Comparison of ENCODE assay signal across 8 mouse cellular contexts in genomic region chr11:88356598-88357290, GRCm38 (mm10).
DNase-seq lines count a peak whose midpoint lies in the region; ATAC-seq and TF ChIP-seq lines count a peak whose summit lies in the region.

No protein-coding gene starts in this region.

- dilution Hi-C loops in CH12.LX (cut with MboI; ENCODE audit: extremely low pct_ligation_motif_present, extremely low pct_unique_long_range_greater_than_20kb, low sequenced_read_pairs) = no loop called here

- WGBS in forebrain, embryonic 13.5 days = 18% methylated on average over 8 of the region's 8 CpGs
- 44% methylated on average over 8 of the region's 8 CpGs for WGBS in lung, adult 2 months

- TF ChIP-seq POLR2A in CH12.LX (IDR thresholded peaks at IDR 0.05; ENCODE audit: low read depth, low read length) = no peak
- TF ChIP-seq POLR2A in lung, adult 2 months (IDR thresholded peaks at IDR 0.05; ENCODE audit: borderline replicate concordance, extremely low read depth, low read depth, low read length) = no peak

- peaks cover 0 to 14% of the 10 kb centered on the region in 2 experiments; a peak in 2 of 4 replicates for H3K4me1 ChIP-seq in CH12.LX (ENCODE audit: control insufficient read depth in 1 of 2, insufficient read depth in 2 of 2)
- peaks cover 54% of the 10 kb centered on the region for H3K4me1 ChIP-seq in forebrain, embryonic 13.5 days
- peaks cover 8% of the 10 kb centered on the region; the same call in 1 of the 2 replicates for H3K4me1 ChIP-seq in lung, adult 2 months (ENCODE audit: control insufficient read depth, insufficient read depth, low read length)

- no peak overlapping the region for H3K4me3 ChIP-seq in CH12.LX (replicated peaks in 1 of 3; ENCODE audit: low read depth in 2 of 3, low read length in 2 of 3, poor library complexity in 1 of 3)
- no peak overlapping the region for H3K4me3 ChIP-seq in forebrain, embryonic 13.5 days
- no peak overlapping the region for H3K4me3 ChIP-seq in lung, adult 2 months (replicated peaks; ENCODE audit: extremely low read depth, low read depth, low read length)

- H3K27me3 ChIP-seq in CH12.LX (replicated peaks) = no peaks in the 10 kb centered on the region
- H3K27me3 ChIP-seq in forebrain, embryonic 13.5 days = no peaks in the 10 kb centered on the region

- in situ Hi-C loops in CH12.LX (cut with MboI; ENCODE audit: low pct_ligation_motif_present, low pct_unique_long_range_greater_than_20kb, low sequenced_read_pairs) = no loop called here

- no peak for TF ChIP-seq CTCF in CH12.LX (conservative IDR thresholded peaks at IDR 0.05 in 1 of 2, IDR thresholded peaks at IDR 0.05 in 1 of 2; ENCODE audit: low read depth in 2 of 2, low read length in 2 of 2)
- TF ChIP-seq CTCF in lung, adult 2 months (IDR thresholded peaks at IDR 0.05; ENCODE audit: insufficient read depth, low read length) = no peak

- H3K79me2 ChIP-seq in CH12.LX (replicated peaks; ENCODE audit: control insufficient read depth, extremely low read depth, insufficient read depth, poor library complexity, severe bottlenecking) = no peaks in the 10 kb centered on the region

- peak; percentile 98 for ATAC-seq in forebrain, embryonic 13.5 days

- H3K36me3 ChIP-seq in CH12.LX (replicated peaks in 1 of 2; ENCODE audit: control insufficient read depth in 1 of 2, insufficient read depth in 1 of 2, low read length in 1 of 2) = peaks cover 26 to 91% of the 10 kb centered on the region in 2 experiments
- H3K36me3 ChIP-seq in forebrain, embryonic 13.5 days (ENCODE audit: poor library complexity, severe bottlenecking) = peaks cover 35% of the 10 kb centered on the region

- TF ChIP-seq RAD21 in CH12.LX (IDR thresholded peaks at IDR 0.05; ENCODE audit: low read depth, low read length) = no peak

- H3K9me3 ChIP-seq in CH12.LX (replicated peaks; ENCODE audit: low read length) = no peaks in the 10 kb centered on the region
- H3K9me3 ChIP-seq in forebrain, embryonic 13.5 days (replicated peaks) = no peaks in the 10 kb centered on the region

- DNase-seq in CH12.LX (ENCODE audit: extremely low read depth) = peak; percentile 39
- peak; percentile 35 to 38 for DNase-seq in adrenal gland, postnatal 4 days (ENCODE audit: low spot score in 2 of 2)
- peak; percentile 75 for DNase-seq in heart, postnatal 4 days
- DNase-seq in layer of hippocampus, postnatal 10 days (ENCODE audit: low spot score in 2 of 2) = peak; percentile 80 to 85
- peak; percentile 42 for DNase-seq in lung, adult 2 months
- peak; percentile 74 for DNase-seq in retina, embryonic 14.5 days (ENCODE audit: low spot score)
- DNase-seq in spleen, postnatal 10 days (ENCODE audit: low spot score in 2 of 2) = no peak

- no peak overlapping the region for H3K27ac ChIP-seq in CH12.LX (ENCODE audit: insufficient read depth, low read depth)
- H3K27ac ChIP-seq in forebrain, embryonic 13.5 days = peak overlapping the region; percentile 94

- TF ChIP-seq EP300 in CH12.LX (IDR thresholded peaks at IDR 0.05; ENCODE audit: low read length) = no peak

- H3K4me2 ChIP-seq in CH12.LX (ENCODE audit: insufficient read depth, low read depth, poor library complexity, severe bottlenecking) = no peak overlapping the region
- H3K4me2 ChIP-seq in forebrain, embryonic 13.5 days = peak overlapping the region; percentile 47

- no peak overlapping the region for H3K9ac ChIP-seq in CH12.LX (ENCODE audit: insufficient read depth, low read depth)
- no peak overlapping the region; the same call in 1 of the 2 replicates for H3K9ac ChIP-seq in forebrain, embryonic 13.5 days

TF ChIP-seq in CH12.LX, 34 proteins besides CTCF, POLR2A, EP300 and RAD21:
- TF ChIP-seq PAX5 (IDR thresholded peaks at IDR 0.05; ENCODE audit: low read length) (no peak), CHD1 (IDR thresholded peaks at IDR 0.05; ENCODE audit: low read depth, low read length) (no peak), IRF4 (IDR thresholded peaks at IDR 0.05; ENCODE audit: low read depth, low read length) (no peak), KAT2A (IDR thresholded peaks at IDR 0.05; ENCODE audit: insufficient replicate concordance, low read length) (no peak), ZC3H11A (IDR thresholded peaks at IDR 0.05; ENCODE audit: low read depth, low read length) (no peak), GABPA (IDR thresholded peaks at IDR 0.05; ENCODE audit: insufficient replicate concordance, low read depth, low read length) (no peak)

Comparison
In these comparisons a context has a peak if more than half of its experiments do, and no peak if none do; other contexts are left out.
1. DNase-seq: peak in CH12.LX (single experiment), adrenal gland, postnatal 4 days (2 of 2), heart, postnatal 4 days (single experiment), layer of hippocampus, postnatal 10 days (2 of 2), lung, adult 2 months (single experiment) and retina, embryonic 14.5 days (single experiment); none in spleen, postnatal 10 days (0 of 2).